Mouse (Mus musculus) hindbrain, embryonic 16.5 days (tissue): ENCODE measurements around the gene 4933411K16Rik. TPM values are rescaled to one million over a fixed set of nuclear protein-coding genes. Genes with fewer than 3 reads are reported as not detected.

ENCODE experiments used
- ATAC-seq: fragments of 200-750 bp; cut with Nextera tagmentation; 2 replicates; pipeline ENCODE4 v1.8.0; 2017; ENCODE audit warnings: moderate TSS enrichment, moderate library complexity
- H3K27ac ChIP-seq: fragments of 300-500 bp; sonication (generic); 2 replicates; pipeline ENCODE4 v1.5.1; 2014; ENCODE audit warnings: low read depth, mild to moderate bottlenecking, control low read depth, low read length, moderate library complexity
- H3K27me3 ChIP-seq: fragments of 300-500 bp; sonication (generic); replicated peaks from 2 replicates; pipeline ENCODE4 v1.6.1; 2014; ENCODE audit warnings: low read length; ENCODE audit not compliant: control insufficient read depth, insufficient read depth
- H3K36me3 ChIP-seq: fragments of 300-500 bp; sonication (generic); 2 replicates; pipeline ENCODE4 v1.6.1; 2014; ENCODE audit warnings: mild to moderate bottlenecking, low read length, moderate library complexity, mixed read lengths; ENCODE audit not compliant: control insufficient read depth, insufficient read depth
- H3K4me1 ChIP-seq: fragments of 300-500 bp; sonication (generic); 2 replicates; pipeline ENCODE4 v1.6.1; 2014; ENCODE audit warnings: low read depth, low read length; ENCODE audit not compliant: control insufficient read depth, insufficient read depth
- H3K4me2 ChIP-seq: fragments of 300-500 bp; sonication (generic); 2 replicates; pipeline ENCODE4 v1.6.1; 2014; ENCODE audit warnings: mild to moderate bottlenecking, low read length, control low read depth, moderate library complexity
- H3K4me3 ChIP-seq: fragments of 300-500 bp; sonication (generic); 2 replicates; pipeline ENCODE4 v1.5.1; 2014; ENCODE audit warnings: mild to moderate bottlenecking, low read length, control low read depth, moderate library complexity
- H3K9ac ChIP-seq: fragments of 300-500 bp; sonication (generic); 2 replicates; pipeline ENCODE4 v1.6.1; 2014; ENCODE audit warnings: low read depth, mild to moderate bottlenecking, control low read depth, low read length, moderate library complexity
- H3K9me3 ChIP-seq: fragments of 300-500 bp; sonication (generic); 2 replicates; pipeline ENCODE4 v1.6.1; 2014; ENCODE audit warnings: mild to moderate bottlenecking, low read length, moderate library complexity; ENCODE audit not compliant: control insufficient read depth
- WGBS: fragments of 180-500 bp; shearing (Covaris S2); extraction: QIAGEN DNeasy Blood & Tissue Kit; methylation state at CpG from one replicate; pipeline ENCODE4 v1.1.7; 2014; 5-methylcytosine and 5-hydroxymethylcytosine counted together
- polyA plus RNA-seq: library from polyadenylated mRNA; unstranded; fragments of >200 nt; fragmentation: Nextera tagmentation; extraction: Ambion mirVana; gene quantifications from 2 replicates; pipeline ENCODE4 v1.2.1, GENCODE M21; 2015

The 4933411K16Rik gene
- polyA plus RNA-seq, 1 experiment from 2014 or later = not detected

DNA sequence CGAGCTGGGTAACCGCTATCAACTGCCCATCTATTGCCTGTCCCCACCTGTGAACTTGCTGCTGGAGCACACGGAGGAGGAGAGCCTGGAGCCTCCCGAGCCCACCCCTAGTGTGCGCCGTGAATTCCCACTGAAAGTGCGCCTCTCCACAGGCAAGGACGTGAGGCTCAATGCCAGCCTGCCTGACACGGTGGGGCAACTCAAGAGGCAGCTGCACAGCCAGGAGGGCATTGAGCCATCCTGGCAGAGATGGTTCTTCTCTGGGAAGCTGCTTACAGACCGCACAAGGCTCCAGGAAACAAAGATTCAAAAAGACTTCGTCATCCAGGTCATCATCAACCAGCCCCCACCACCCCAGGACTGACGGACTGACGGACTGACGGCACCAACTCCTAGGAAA, 18.4 kb upstream of the 4933411K16Rik start:
- Histone ChIP-seq H3K36me3 (no peaks in the 10 kb centered on the region), H3K27ac (no peak overlapping the region), H3K9ac (no peak overlapping the region), H3K27me3 (no peaks in the 10 kb centered on the region), H3K4me1 (peaks cover 5% of the 10 kb centered on the region), H3K4me2 (no peak overlapping the region), H3K9me3 (no peaks in the 10 kb centered on the region), H3K4me3 (no peak overlapping the region)
- no peak for ATAC-seq
- WGBS = 80% methylated on average over 14 of the region's 14 CpGs

DNA sequence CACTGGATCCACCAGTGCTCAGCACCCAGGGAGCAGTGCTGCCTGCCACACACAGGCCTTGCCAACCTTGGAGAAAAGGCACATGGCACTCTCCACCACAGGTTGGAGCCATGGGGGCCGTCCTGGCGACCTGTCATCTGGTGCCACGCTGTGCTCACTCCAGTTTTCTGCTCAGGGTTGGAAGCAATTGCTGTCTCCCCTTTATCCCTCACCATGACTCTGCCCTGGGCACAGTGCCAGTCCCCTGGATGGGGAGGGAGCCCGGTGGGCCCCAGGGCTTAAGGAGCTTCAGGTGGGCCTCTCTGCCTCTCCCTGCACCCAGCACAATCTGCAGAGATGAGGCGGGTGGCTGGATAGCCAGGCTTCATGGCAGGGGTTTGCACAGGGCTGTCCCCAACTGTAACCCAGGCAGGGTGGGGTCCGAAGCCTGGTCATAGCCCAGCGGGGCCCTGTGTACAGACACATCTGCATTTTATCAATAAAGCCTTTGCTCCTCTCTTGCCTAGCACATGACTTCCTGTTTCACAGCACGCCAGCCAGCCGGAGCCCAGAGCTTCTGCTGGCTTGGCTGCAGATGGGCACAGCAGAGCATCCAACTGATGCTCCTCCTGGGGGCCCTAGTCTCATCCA, 17.8 kb upstream of the 4933411K16Rik start:
- H3K4me3 ChIP-seq = no peak overlapping the region
- no peak for ATAC-seq
- H3K36me3 ChIP-seq = no peaks in the 10 kb centered on the region
- peak overlapping the region; percentile 22; the same call in 1 of the 2 replicates for H3K9ac ChIP-seq
- 60% methylated on average over 9 of the region's 9 CpGs for WGBS
- no peaks in the 10 kb centered on the region for H3K9me3 ChIP-seq
- H3K27ac ChIP-seq = no peak overlapping the region
- H3K4me2 ChIP-seq = no peak overlapping the region
- peaks cover 5% of the 10 kb centered on the region for H3K4me1 ChIP-seq
- H3K27me3 ChIP-seq = no peaks in the 10 kb centered on the region

DNA sequence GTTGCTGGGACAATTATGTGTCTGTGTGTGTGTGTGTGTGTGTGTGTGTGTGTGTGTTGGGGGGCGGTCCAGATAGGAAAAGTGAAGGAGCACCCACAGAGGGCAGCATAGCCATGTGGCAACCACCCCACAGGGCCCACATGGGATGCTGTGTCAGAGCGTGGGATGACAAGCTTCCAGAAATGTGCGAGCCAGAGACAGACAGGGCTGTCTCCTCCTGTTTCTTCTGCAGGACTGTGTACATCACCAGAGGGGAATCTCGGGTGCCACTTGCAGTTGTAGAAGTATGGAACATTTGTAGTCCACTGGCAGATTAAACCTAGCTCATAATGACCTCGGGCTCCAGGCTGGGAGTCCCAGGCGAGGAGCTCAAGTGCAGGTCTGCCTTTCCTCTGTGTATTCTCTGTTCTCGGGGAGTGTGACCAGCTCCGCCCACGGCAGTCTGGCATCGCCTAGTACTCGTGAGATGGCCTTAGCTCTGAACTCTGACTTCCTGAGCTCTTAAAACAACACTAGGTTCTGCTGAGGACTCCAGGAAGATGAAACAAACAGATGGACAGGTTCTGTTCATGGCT, 17.1 kb upstream of the 4933411K16Rik start:
- Histone ChIP-seq H3K4me3 (no peak overlapping the region), H3K27ac (no peak overlapping the region), H3K27me3 (no peaks in the 10 kb centered on the region), H3K9ac (no peak overlapping the region), H3K4me1 (peaks cover 5% of the 10 kb centered on the region), H3K36me3 (no peaks in the 10 kb centered on the region), H3K9me3 (no peaks in the 10 kb centered on the region), H3K4me2 (no peak overlapping the region)
- 59% methylated on average over 11 of the region's 11 CpGs for WGBS
- peak; percentile 39; the same call in 1 of the 2 replicates for ATAC-seq

DNA sequence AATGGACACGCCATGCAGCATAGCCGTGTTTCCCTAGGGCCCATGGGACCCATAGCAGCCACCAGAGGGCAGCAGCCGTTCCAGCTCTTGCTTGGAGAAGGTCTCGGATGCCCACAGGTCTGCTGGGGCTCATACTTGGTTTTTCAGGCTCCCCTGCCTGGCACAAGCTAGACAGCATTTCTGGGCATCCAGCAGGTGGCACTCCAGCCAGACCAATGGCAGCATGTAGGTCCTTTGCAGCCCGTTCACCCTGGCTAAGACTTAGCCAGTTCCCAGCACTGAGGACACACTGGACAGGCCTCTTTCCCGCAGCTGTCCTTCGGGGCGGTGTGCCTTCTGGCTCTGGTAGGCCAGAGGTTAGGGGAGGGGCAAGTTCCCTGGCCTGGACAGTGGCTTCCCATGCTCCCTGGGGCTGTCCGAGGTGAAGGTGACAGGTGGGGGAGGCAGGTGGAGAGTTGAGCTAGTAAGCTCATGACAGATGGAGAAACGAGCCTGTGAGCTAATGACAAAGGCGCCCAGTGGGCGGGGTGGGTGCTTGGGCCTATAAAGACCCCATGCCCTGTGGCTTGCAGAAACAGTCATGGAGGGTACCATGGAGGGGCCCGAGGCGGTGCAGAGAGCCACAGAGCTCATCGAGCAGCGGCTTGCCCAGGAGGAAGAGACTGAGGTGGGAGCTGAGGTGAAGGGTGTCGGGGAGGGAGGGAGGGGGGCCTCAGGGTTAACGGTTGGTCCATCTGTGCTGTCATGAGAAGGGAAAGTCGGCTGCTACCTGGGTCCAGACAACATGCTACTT, 16.4 kb upstream of the 4933411K16Rik start, which contains the start of gene Ankrd2:
Gene Ankrd2 (plus strand): TSS at position 545 of the 793 bp plus-strand sequence.
- ATAC-seq = peak; percentile 86
- no peak within 1 kb of the TSS for H3K27ac ChIP-seq
- H3K4me1 ChIP-seq = peaks cover 5% of the 10 kb centered on the region
- no peak within 1 kb of the TSS for H3K4me3 ChIP-seq
- H3K9me3 ChIP-seq = no peaks in the 10 kb centered on the region
- H3K27me3 ChIP-seq = no peaks in the 10 kb centered on the region
- no peaks in the 10 kb centered on the region for H3K36me3 ChIP-seq
- no peak within 1 kb of the TSS for H3K9ac ChIP-seq
- no peak within 1 kb of the TSS for H3K4me2 ChIP-seq
- 66% methylated on average over 19 of the region's 19 CpGs for WGBS

DNA sequence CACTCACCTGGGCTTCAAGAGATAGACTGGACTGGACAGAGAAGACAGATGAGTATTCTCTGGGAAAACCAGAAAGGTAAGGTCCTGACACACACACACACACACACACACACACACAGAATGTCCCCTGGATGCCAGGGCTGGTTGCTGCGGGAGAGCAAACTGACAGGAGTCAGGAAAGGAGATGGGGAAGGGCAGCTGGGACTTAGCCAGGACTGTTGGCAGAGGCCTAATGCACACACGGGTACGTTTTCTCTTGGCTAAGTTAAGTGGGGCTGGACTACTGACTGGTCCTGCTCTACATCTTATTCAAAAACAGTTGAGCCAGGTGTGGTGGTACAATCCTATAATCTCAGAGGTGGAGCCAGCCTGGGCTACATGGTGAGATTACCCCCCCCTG, 15.7 kb upstream of the 4933411K16Rik start:
- no peak overlapping the region for H3K4me3 ChIP-seq
- WGBS = 60% methylated on average over 3 of the region's 3 CpGs
- H3K27me3 ChIP-seq = no peaks in the 10 kb centered on the region
- no peak overlapping the region for H3K9ac ChIP-seq
- no peak overlapping the region for H3K27ac ChIP-seq
- no peak for ATAC-seq
- no peak overlapping the region for H3K4me2 ChIP-seq
- H3K36me3 ChIP-seq = no peaks in the 10 kb centered on the region
- peaks cover 5% of the 10 kb centered on the region for H3K4me1 ChIP-seq
- no peaks in the 10 kb centered on the region for H3K9me3 ChIP-seq

DNA sequence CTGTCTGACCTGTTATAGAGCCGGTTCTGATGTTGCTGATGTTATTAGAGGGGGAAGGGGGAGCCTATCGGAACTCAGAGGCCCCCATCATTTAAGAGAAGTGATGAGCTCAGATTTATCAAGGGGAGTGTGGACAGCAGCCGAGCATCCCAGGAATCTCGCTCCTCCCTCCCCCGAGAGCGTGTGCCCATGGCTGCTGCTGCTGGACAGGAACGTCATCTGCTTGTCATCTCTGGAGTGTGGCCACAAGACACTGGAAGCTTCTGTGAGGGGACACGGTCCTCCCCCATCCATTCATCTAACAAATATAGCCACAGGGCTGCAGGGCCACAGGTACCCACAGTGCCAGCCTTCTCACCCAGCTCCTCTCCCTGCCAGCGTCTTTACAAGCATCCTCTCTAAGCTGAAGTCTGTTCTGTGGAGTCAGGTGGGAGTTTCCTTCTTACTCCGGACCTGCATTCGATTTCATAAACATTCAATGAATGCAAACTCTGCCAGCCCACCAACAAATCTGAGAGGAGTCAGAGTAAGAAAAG, 14.8 kb upstream of the 4933411K16Rik start:
- H3K4me1 ChIP-seq = peaks cover 5% of the 10 kb centered on the region
- 77% methylated on average over 11 of the region's 11 CpGs for WGBS
- H3K9me3 ChIP-seq = no peaks in the 10 kb centered on the region
- H3K27me3 ChIP-seq = no peaks in the 10 kb centered on the region
- no peak overlapping the region for H3K9ac ChIP-seq
- H3K4me2 ChIP-seq = no peak overlapping the region
- H3K27ac ChIP-seq = no peak overlapping the region
- no peak for ATAC-seq
- no peaks in the 10 kb centered on the region for H3K36me3 ChIP-seq
- H3K4me3 ChIP-seq = no peak overlapping the region

DNA sequence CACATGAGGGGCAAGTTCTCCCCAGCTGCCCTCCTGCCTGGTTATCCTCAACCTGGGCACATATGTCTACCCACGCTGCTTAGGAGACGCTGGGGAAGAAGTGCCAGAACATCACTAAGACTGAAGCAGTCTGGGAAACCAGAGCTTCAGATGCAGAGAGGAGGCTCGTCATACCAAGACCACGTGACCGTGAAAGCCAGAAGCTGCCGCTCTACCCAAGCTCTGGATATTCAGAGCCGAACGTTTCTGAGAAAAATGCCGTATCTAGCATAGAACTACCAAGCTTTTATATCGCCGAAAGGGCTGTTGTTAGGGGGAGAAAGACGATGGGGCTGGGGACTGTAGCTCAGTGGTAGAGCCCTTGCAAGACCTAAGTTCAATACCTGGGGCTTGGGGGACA, 13.7 kb upstream of the 4933411K16Rik start:
- no peaks in the 10 kb centered on the region for H3K36me3 ChIP-seq
- H3K4me3 ChIP-seq = no peak overlapping the region
- H3K9ac ChIP-seq = no peak overlapping the region
- ATAC-seq = no peak
- H3K4me1 ChIP-seq = peaks cover 5% of the 10 kb centered on the region
- 92% methylated on average over 12 of the region's 12 CpGs for WGBS
- H3K27ac ChIP-seq = no peak overlapping the region
- no peak overlapping the region for H3K4me2 ChIP-seq
- H3K27me3 ChIP-seq = no peaks in the 10 kb centered on the region
- no peaks in the 10 kb centered on the region for H3K9me3 ChIP-seq

DNA sequence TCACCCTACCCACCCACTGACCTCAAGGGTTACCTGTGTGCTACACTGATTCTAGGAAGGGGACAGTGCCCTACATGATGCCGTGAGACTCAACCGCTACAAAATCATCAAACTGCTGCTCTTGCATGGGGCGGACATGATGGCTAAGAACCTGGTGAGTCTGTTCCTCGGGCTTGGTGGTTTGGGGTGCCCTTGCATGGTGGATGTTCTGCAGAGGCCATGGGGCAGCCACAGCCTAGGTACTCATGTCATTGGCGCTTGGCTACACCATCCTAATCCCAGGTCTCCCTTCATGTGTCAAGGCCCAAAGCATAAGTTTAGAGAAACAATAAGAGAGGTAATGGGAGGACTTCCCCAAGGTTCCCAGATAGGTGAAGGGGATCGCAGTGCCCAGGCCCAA, 8.1 kb upstream of the 4933411K16Rik start:
- no peak overlapping the region for H3K9ac ChIP-seq
- 94% methylated on average over 6 of the region's 6 CpGs for WGBS
- peaks cover 4% of the 10 kb centered on the region; the same call in 1 of the 2 replicates for H3K4me1 ChIP-seq
- H3K4me2 ChIP-seq = no peak overlapping the region
- H3K27me3 ChIP-seq = 0 out of 2 replicates have a peak, but pooled peaks cover 2% of the 10 kb centered on the region
- no peak overlapping the region for H3K4me3 ChIP-seq
- ATAC-seq = no peak
- H3K9me3 ChIP-seq = peaks cover 4% of the 10 kb centered on the region; the same call in 1 of the 2 replicates
- H3K36me3 ChIP-seq = no peaks in the 10 kb centered on the region
- H3K27ac ChIP-seq = no peak overlapping the region
